Mouse (Mus musculus) liver, postnatal 0 days (tissue): ENCODE measurements around the gene Prkca. TPM values are rescaled to one million over a fixed set of nuclear protein-coding genes. Genes with fewer than 3 reads are reported as not detected.
"Not testable (repeated sequence)": the region's sequence is repeated elsewhere in the genome, so short reads cannot be mapped to it uniquely, and the experiment has no call there.

Source experiments
- ATAC-seq: fragments of 200-750 bp; cut with Nextera tagmentation; 2 replicates; pipeline ENCODE4 v1.8.0; 2017; ENCODE audit warnings: mild to moderate bottlenecking, moderate library complexity
- DNase-seq: peaks from one replicate; pipeline ENCODE4 v3.0.0-alpha.2; 2016
- H3K27ac ChIP-seq: fragments of 300-500 bp; sonication (generic); 2 replicates; pipeline ENCODE4 v1.5.1; 2014; ENCODE audit warnings: antibody characterized with exemption, moderate library complexity, mild to moderate bottlenecking, low read depth
- H3K27me3 ChIP-seq: fragments of 300-500 bp; sonication (generic); 2 replicates; pipeline ENCODE4 v1.6.1; 2014; ENCODE audit warnings: low read length, control low read depth, mixed read lengths; ENCODE audit not compliant: insufficient read depth
- H3K36me3 ChIP-seq: fragments of 300-500 bp; sonication (generic); replicated peaks from 2 replicates; pipeline ENCODE4 v1.6.1; 2014; ENCODE audit warnings: mild to moderate bottlenecking, control low read depth, low read length, moderate library complexity, mixed read lengths; ENCODE audit not compliant: insufficient read depth
- H3K4me1 ChIP-seq: fragments of 300-500 bp; sonication (generic); 2 replicates; pipeline ENCODE4 v1.6.1; 2014; ENCODE audit warnings: antibody characterized with exemption, mild to moderate bottlenecking, control low read depth; ENCODE audit not compliant: insufficient read depth
- H3K4me2 ChIP-seq: fragments of 300-500 bp; sonication (generic); 2 replicates; pipeline ENCODE4 v1.6.1; 2014; ENCODE audit warnings: low read depth, mild to moderate bottlenecking, low read length, moderate library complexity, mixed read lengths
- H3K4me3 ChIP-seq: fragments of 300-500 bp; sonication (generic); 2 replicates; pipeline ENCODE4 v1.5.1; 2014; ENCODE audit warnings: low read depth, low read length
- H3K9ac ChIP-seq: fragments of 300-500 bp; sonication (generic); replicated peaks from 2 replicates; pipeline ENCODE4 v1.6.1; 2014; ENCODE audit warnings: mild to moderate bottlenecking, moderate library complexity
- H3K9me3 ChIP-seq: fragments of 300-500 bp; sonication (generic); 2 replicates; pipeline ENCODE4 v1.6.1; 2016; ENCODE audit warnings: mild to moderate bottlenecking, control low read depth, low read length, mixed read lengths
- CTCF ChIP-seq: sonication (generic); IDR thresholded peaks from 2 replicates; pipeline ENCODE4 v1.5.1; 2016; ENCODE audit warnings: antibody characterized with exemption, low read depth
- EP300 ChIP-seq: IDR thresholded peaks from 2 replicates; pipeline ENCODE4 v1.6.1; 2016; ENCODE audit warnings: antibody characterized with exemption, low read depth, mild to moderate bottlenecking
- WGBS: fragments of 180-500 bp; shearing (Covaris S2); extraction: QIAGEN DNeasy Blood & Tissue Kit; methylation state at CpG from one replicate; pipeline ENCODE4 v1.1.7; 2014; ENCODE audit not compliant: insufficient replicate concordance; 5-methylcytosine and 5-hydroxymethylcytosine counted together
- polyA plus RNA-seq: library from polyadenylated mRNA; unstranded; fragments of >200 nt; fragmentation: Nextera tagmentation; extraction: Ambion mirVana; gene quantifications from 2 replicates; pipeline ENCODE4 v1.2.1, GENCODE M21; 2015

Prkca gene
- polyA plus RNA-seq, 1 experiment from 2014 or later = 3.0 TPM

GRCm38 (mm10) chr11:108088063-108088462, 255.7 kb downstream of the Prkca start:
- DNase-seq = no peak
- no peaks in the 10 kb centered on the region for H3K4me1 ChIP-seq
- H3K27ac ChIP-seq = no peak overlapping the region
- no peaks in the 10 kb centered on the region for H3K27me3 ChIP-seq
- no peak overlapping the region for H3K4me2 ChIP-seq
- no peak overlapping the region for H3K4me3 ChIP-seq
- 81% methylated on average over 5 of the region's 5 CpGs for WGBS
- no peaks in the 10 kb centered on the region for H3K36me3 ChIP-seq
- TF ChIP-seq CTCF = no peak
- TF ChIP-seq EP300 = no peak
- H3K9me3 ChIP-seq = no peaks in the 10 kb centered on the region
- H3K9ac ChIP-seq = no peak overlapping the region
- ATAC-seq = no peak

- H3K4me2 ChIP-seq, H3K4me1 ChIP-seq, H3K4me3 ChIP-seq, H3K27me3 ChIP-seq, ATAC-seq, H3K27ac ChIP-seq, H3K9ac ChIP-seq, H3K36me3 ChIP-seq, DNase-seq, H3K9me3 ChIP-seq: not testable (repeated sequence)
- 44% methylated on average over 1 of the region's 1 CpGs for WGBS
Measured at GRCm38 (mm10) chr11:108087105-108087700, 256.5 kb downstream of the Prkca start.

DNA sequence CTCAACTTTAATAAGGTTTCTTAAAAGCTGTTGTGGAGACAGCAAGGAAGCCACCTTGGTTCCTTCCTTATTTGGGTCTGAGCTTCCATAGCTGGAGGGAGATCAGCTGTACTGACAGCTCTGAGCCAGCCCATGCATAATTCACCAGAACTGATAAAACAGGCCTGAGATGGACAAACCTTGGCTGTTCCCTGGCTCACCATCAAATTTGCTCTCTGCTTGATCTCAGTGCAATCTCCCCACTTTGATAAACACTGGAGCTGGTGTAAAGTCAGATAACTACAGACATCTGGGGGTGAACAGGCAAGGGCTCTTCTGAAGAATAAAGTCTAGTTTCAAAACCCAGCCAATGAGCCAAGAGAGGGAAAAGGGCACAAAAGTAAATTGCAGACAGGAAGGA, 261.1 kb downstream of the Prkca start:
- DNase-seq (no peak), ATAC-seq (no peak)
- H3K9ac ChIP-seq = no peak overlapping the region
- H3K27me3 ChIP-seq = no peaks in the 10 kb centered on the region
- no peaks in the 10 kb centered on the region for H3K9me3 ChIP-seq
- H3K36me3 ChIP-seq = no peaks in the 10 kb centered on the region
- H3K27ac ChIP-seq = no peak overlapping the region
- H3K4me3 ChIP-seq = no peak overlapping the region
- no peak for TF ChIP-seq CTCF
- no peak for TF ChIP-seq EP300
- no peak overlapping the region for H3K4me2 ChIP-seq
- no peaks in the 10 kb centered on the region for H3K4me1 ChIP-seq

GRCm38 (mm10) chr11:108079946-108080650, 263.6 kb downstream of the Prkca start:
- 81% methylated on average over 5 of the region's 5 CpGs for WGBS
- Histone ChIP-seq H3K4me2 (no peak overlapping the region), H3K9me3 (no peaks in the 10 kb centered on the region), H3K27ac (no peak overlapping the region), H3K27me3 (no peaks in the 10 kb centered on the region), H3K9ac (no peak overlapping the region), H3K36me3 (no peaks in the 10 kb centered on the region), H3K4me3 (no peak overlapping the region), H3K4me1 (no peaks in the 10 kb centered on the region)
- no peak for ATAC-seq
- TF ChIP-seq CTCF (no peak), EP300 (no peak)
- no peak for DNase-seq

DNA sequence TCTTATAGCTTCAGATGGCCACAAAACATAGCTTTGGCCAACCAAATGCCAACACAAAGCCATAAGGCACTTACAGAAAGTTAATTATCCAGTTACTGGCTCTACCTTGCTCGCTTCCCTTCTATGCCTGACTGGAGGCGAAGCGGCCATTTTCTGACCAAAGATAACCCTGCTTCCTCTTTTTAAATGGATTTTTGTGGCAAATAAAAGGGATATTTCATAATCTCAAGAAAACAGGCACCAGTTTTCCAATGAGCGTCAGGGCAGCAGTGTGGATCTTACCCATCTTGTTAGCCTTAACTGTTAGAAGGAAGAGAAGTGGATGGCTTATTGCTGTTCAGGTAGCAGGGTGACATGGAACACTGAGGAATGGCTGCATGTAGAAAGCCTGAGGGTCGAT, 264.3 kb downstream of the Prkca start:
- no peak for ATAC-seq
- Histone ChIP-seq H3K4me3 (no peak overlapping the region), H3K4me1 (no peaks in the 10 kb centered on the region), H3K27ac (no peak overlapping the region), H3K9me3 (no peaks in the 10 kb centered on the region), H3K9ac (no peak overlapping the region), H3K4me2 (no peak overlapping the region), H3K36me3 (no peaks in the 10 kb centered on the region), H3K27me3 (no peaks in the 10 kb centered on the region)
- no peak for TF ChIP-seq EP300
- TF ChIP-seq CTCF = no peak
- no peak for DNase-seq
- WGBS = 64% methylated on average over 5 of the region's 5 CpGs

DNA sequence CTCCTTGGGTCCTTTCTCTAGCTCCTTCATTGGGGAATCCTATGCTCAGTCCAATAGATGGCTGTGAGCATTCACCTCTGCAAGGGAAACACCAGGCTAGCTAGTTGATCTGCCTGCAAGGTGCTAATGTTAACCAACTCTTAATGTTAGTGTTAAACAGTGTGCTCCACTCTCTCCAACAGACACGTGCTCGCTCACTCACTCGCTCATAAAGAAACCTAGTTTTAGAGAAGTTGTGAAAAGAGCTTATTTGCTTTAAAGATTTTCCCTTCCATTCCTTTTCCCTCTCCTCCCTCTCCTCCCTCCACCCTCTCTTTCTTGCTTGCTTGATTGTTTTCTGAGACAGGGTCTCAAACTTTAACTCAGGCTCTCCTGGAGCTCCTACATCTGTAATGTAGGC, 266.2 kb downstream of the Prkca start:
- WGBS = 72% methylated on average over 3 of the region's 3 CpGs
- no peak for TF ChIP-seq CTCF
- no peak for TF ChIP-seq EP300

More for the DNA sequence above, 266.2 kb downstream of the Prkca start:
- H3K36me3 ChIP-seq = no peaks in the 10 kb centered on the region
- no peak overlapping the region for H3K4me3 ChIP-seq
- H3K27me3 ChIP-seq = no peaks in the 10 kb centered on the region
- ATAC-seq (no peak), DNase-seq (no peak)
- no peak overlapping the region for H3K9ac ChIP-seq
- H3K4me1 ChIP-seq = no peaks in the 10 kb centered on the region
- H3K27ac ChIP-seq = no peak overlapping the region
- H3K4me2 ChIP-seq = no peak overlapping the region
- no peaks in the 10 kb centered on the region for H3K9me3 ChIP-seq
